Comparison of ENCODE assay signal across 1 mouse cellular context in genomic region chr5:30094399-30094798, GRCm38 (mm10).
TF ChIP-seq lines count a peak whose summit lies in the region.

No protein-coding gene starts in this region.

TF ChIP-seq in CH12.LX, 34 proteins besides CTCF, POLR2A, EP300 and RAD21:
- TF ChIP-seq KAT2A (IDR thresholded peaks at IDR 0.05; ENCODE audit: insufficient replicate concordance, low read length), result no peak
